Mouse (Mus musculus) liver, embryonic 14.5 days (tissue): Measurements from ENCODE around the gene Zfp109. TPM values are rescaled to one million over a fixed set of nuclear protein-coding genes. Genes with fewer than 3 reads are reported as not detected.

Source experiments
- ATAC-seq: fragments of 200-750 bp; cut with Nextera tagmentation; 2 replicates; pipeline ENCODE4 v1.8.0; 2017; ENCODE audit warnings: moderate number of reproducible peaks, mild to moderate bottlenecking, moderate library complexity; ENCODE audit not compliant: insufficient read depth
- DNase-seq, 3 experiments: peaks; one replicate each; pipeline ENCODE4 v3.0.0-alpha.2; 2012 to 2013; ENCODE audit warnings: low read depth in 3 of 3, low spot score in 3 of 3
- H3K27ac ChIP-seq: fragments of 300-500 bp; sonication (generic); 2 replicates; pipeline ENCODE4 v1.5.1; 2014; ENCODE audit warnings: moderate library complexity, mild to moderate bottlenecking, control low read depth, inconsistent platforms
- H3K27me3 ChIP-seq: fragments of 300-500 bp; sonication (generic); 2 replicates; pipeline ENCODE4 v1.6.1; 2014; ENCODE audit warnings: mild to moderate bottlenecking, low read length, moderate library complexity; ENCODE audit not compliant: control insufficient read depth, insufficient read depth
- H3K36me3 ChIP-seq: fragments of 300-500 bp; sonication (generic); replicated peaks from 2 replicates; pipeline ENCODE4 v1.6.1; 2014; ENCODE audit warnings: low read depth; ENCODE audit not compliant: control insufficient read depth, insufficient read depth
- H3K4me1 ChIP-seq, 2 experiments: fragments of 200-500 bp in 1 of 2; fragments of 300-500 bp in 1 of 2; sonication (generic) in 1 of 2; replicated peaks; 2 replicates each; pipeline ENCODE4 v1.6.1; 2012 to 2014; ENCODE audit warnings: antibody characterized with exemption in 1 of 2, inconsistent platforms in 1 of 2, low read length in 1 of 2; ENCODE audit not compliant: control insufficient read depth in 2 of 2, insufficient read depth in 2 of 2
- H3K4me2 ChIP-seq: fragments of 300-500 bp; sonication (generic); 2 replicates; pipeline ENCODE4 v1.6.1; 2014; ENCODE audit warnings: low read depth, mild to moderate bottlenecking, control low read depth, moderate library complexity
- H3K4me3 ChIP-seq, 2 experiments: fragments of 200-500 bp in 1 of 2; fragments of 300-500 bp in 1 of 2; sonication (generic) in 1 of 2; 2 replicates each; pipeline ENCODE4 v1.5.1; 2012 to 2014; ENCODE audit warnings: low read depth in 2 of 2, low read length in 2 of 2, mild to moderate bottlenecking in 2 of 2, control low read depth in 1 of 2, inconsistent platforms in 1 of 2, moderate library complexity in 1 of 2; ENCODE audit not compliant: insufficient read depth in 1 of 2
- H3K9ac ChIP-seq: fragments of 300-500 bp; sonication (generic); replicated peaks from 2 replicates; pipeline ENCODE4 v1.6.1; 2014; ENCODE audit warnings: mild to moderate bottlenecking, control low read depth, moderate library complexity
- H3K9me3 ChIP-seq: fragments of 300-500 bp; sonication (generic); 2 replicates; pipeline ENCODE4 v1.6.1; 2016; ENCODE audit warnings: low read length, mixed read lengths; ENCODE audit not compliant: control insufficient read depth
- CTCF ChIP-seq: IDR thresholded peaks from 2 replicates; pipeline ENCODE4 v1.5.1; 2016; ENCODE audit warnings: antibody characterized with exemption, low read depth, control low read depth
- WGBS: fragments of 180-500 bp; shearing (Covaris S2); extraction: QIAGEN DNeasy Blood & Tissue Kit; methylation state at CpG from one replicate; pipeline ENCODE4 v1.1.7; 2014; ENCODE audit not compliant: insufficient replicate concordance; 5-methylcytosine and 5-hydroxymethylcytosine counted together
- polyA plus RNA-seq, 2 experiments: library from polyadenylated mRNA; depleted of rRNA in 1 of 2; stranded (reverse) in 1 of 2; unstranded in 1 of 2; fragments of >200 nt; fragmentation: Nextera tagmentation in 1 of 2; extraction: Ambion mirVana in 1 of 2; gene quantifications; 2 replicates each; pipeline versions ENCODE4 v1.2.1 to v1.2.3; 2012 to 2014

Gene Zfp109
- polyA plus RNA-seq, 2 experiments, result 0.65 to 0.97 TPM

DNA sequence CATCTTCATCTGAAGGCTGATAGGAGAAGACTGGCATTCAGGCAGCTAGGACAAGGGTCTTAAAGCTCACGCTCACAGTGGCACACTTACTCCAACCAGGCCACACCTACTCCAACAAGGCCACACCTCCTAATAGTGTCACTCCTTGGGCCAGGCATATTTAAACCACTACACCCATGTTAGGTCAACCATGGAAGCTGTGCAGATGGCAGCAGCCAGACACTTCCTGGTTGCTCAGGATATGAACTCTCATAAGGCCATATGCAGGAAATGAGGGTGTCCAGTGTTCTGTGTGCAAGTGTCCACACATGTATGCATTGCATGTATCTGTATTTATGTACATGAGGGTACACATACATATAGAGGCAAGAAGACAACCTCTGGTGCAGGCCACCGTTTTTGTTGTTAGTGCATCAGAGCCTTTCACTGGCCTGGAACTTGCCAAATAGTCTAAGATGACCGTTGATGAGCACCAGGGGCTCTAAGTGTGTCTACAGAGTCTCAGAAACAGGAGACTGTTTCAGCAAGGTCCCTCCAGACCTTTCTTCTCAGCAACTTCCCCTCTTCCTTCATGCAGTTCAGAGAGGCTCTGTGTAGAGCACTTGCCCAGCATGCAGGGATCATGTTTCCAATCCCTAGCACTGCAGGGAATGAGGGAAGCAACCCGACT is 48.3 kb downstream of the Zfp109 start:
- DNase-seq, result no peak
- H3K27ac ChIP-seq, result no peak overlapping the region
- H3K36me3 ChIP-seq, result no peaks in the 10 kb centered on the region
- H3K27me3 ChIP-seq, result no peaks in the 10 kb centered on the region
- TF ChIP-seq CTCF, result no peak
- 34% methylated on average over 4 of the region's 4 CpGs for WGBS
- H3K4me2 ChIP-seq, result no peak overlapping the region
- ATAC-seq, result no peak
- H3K4me3 ChIP-seq, result no peak overlapping the region
- no peaks in the 10 kb centered on the region; a peak in 1 of 4 replicates for H3K4me1 ChIP-seq
- H3K9me3 ChIP-seq, result no peaks in the 10 kb centered on the region
- H3K9ac ChIP-seq, result no peak overlapping the region

DNA sequence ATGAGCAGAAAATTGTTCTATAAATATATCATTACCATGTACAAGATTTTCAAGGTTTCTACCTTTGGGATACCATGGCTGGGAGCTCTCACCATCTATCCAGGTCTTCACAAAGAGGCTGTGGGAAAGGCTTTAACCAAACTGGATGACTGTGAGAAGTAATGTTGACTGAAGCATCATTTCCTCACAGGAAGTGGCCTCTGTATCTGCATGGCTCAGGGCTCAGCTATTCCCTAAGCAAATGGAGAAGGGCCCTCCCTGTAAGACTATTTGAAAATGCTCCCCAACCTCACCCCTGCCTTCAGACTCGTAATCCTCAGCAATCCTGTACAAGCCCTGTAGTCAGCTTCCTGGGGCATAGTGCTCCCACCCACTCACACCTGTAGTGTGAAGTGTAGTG is 49.7 kb downstream of the Zfp109 start:
- H3K4me3 ChIP-seq, result no peak overlapping the region
- H3K9me3 ChIP-seq, result no peaks in the 10 kb centered on the region
- H3K27ac ChIP-seq, result no peak overlapping the region
- no peak overlapping the region for H3K9ac ChIP-seq
- H3K4me2 ChIP-seq, result no peak overlapping the region
- TF ChIP-seq CTCF, result no peak
- ATAC-seq (no peak), DNase-seq (no peak)
- no peaks in the 10 kb centered on the region for H3K27me3 ChIP-seq
- no peaks in the 10 kb centered on the region for H3K36me3 ChIP-seq
- H3K4me1 ChIP-seq, result no peaks in the 10 kb centered on the region; a peak in 1 of 4 replicates
- WGBS, result 5% methylated on average over 1 of the region's 1 CpGs

Other genes with a start within 250 kb of the Zfp109 start
- gene V1rd19, start 235.9 kb downstream of the Zfp109 start, polyA plus RNA-seq (2012; rRNA removed), result not detected in 2 replicates
- gene V1rd19, start 235.9 kb downstream of the Zfp109 start, polyA plus RNA-seq (2014; fragmentation: Nextera tagmentation; extraction: Ambion mirVana), result not detected in 2 replicates
- not detected in 2 replicates for gene Vmn1r183, start 184.3 kb downstream of the Zfp109 start, polyA plus RNA-seq (2012; rRNA removed)
- not detected in 2 replicates for gene Vmn1r183, start 184.3 kb downstream of the Zfp109 start, polyA plus RNA-seq (2014; fragmentation: Nextera tagmentation; extraction: Ambion mirVana)
- gene Zfp180, start 155.6 kb downstream of the Zfp109 start, polyA plus RNA-seq (2012; rRNA removed), result 7.7 and 9.3 TPM in 2 replicates
- gene Zfp180, start 155.6 kb downstream of the Zfp109 start, polyA plus RNA-seq (2014; fragmentation: Nextera tagmentation; extraction: Ambion mirVana), result 8.6 and 10.2 TPM in 2 replicates
- gene Zfp112, start 125.2 kb downstream of the Zfp109 start, polyA plus RNA-seq (2012; rRNA removed), result 0.28 and 0.36 TPM in 2 replicates
- 0.22 and 0.29 TPM in 2 replicates for gene Zfp112, start 125.2 kb downstream of the Zfp109 start, polyA plus RNA-seq (2014; fragmentation: Nextera tagmentation; extraction: Ambion mirVana)
- gene Zfp235, start 103.4 kb downstream of the Zfp109 start, polyA plus RNA-seq (2012; rRNA removed), result 1.6 and 2.2 TPM in 2 replicates
- 2.9 and 3.8 TPM in 2 replicates for gene Zfp235, start 103.4 kb downstream of the Zfp109 start, polyA plus RNA-seq (2014; fragmentation: Nextera tagmentation; extraction: Ambion mirVana)
- 0.14 and 0.17 TPM in 2 replicates for gene Zfp114, start 62.5 kb downstream of the Zfp109 start, polyA plus RNA-seq (2012; rRNA removed)
- gene Zfp114, start 62.5 kb downstream of the Zfp109 start, polyA plus RNA-seq (2014; fragmentation: Nextera tagmentation; extraction: Ambion mirVana), result 0.24 and 0.56 TPM in 2 replicates
- 0.55 and 0.68 TPM in 2 replicates for gene Zfp111, start 26.1 kb downstream of the Zfp109 start, polyA plus RNA-seq (2012; rRNA removed)
- 1.2 and 1.8 TPM in 2 replicates for gene Zfp111, start 26.1 kb downstream of the Zfp109 start, polyA plus RNA-seq (2014; fragmentation: Nextera tagmentation; extraction: Ambion mirVana)
- 0.21 and 0.26 TPM in 2 replicates for gene Zfp108, start 17.2 kb upstream of the Zfp109 start, polyA plus RNA-seq (2012; rRNA removed)
- gene Zfp108, start 17.2 kb upstream of the Zfp109 start, polyA plus RNA-seq (2014; fragmentation: Nextera tagmentation; extraction: Ambion mirVana), result 0.09 and 0.54 TPM in 2 replicates
- 0.58 and 7.6 TPM in 2 replicates for gene Zfp93, start 32.9 kb upstream of the Zfp109 start, polyA plus RNA-seq (2012; rRNA removed)
- gene Zfp93, start 32.9 kb upstream of the Zfp109 start, polyA plus RNA-seq (2014; fragmentation: Nextera tagmentation; extraction: Ambion mirVana), result 0.75 and 1.3 TPM in 2 replicates
- 2.3 and 2.6 TPM in 2 replicates for gene Zfp61, start 63.7 kb upstream of the Zfp109 start, polyA plus RNA-seq (2012; rRNA removed)
- gene Zfp61, start 63.7 kb upstream of the Zfp109 start, polyA plus RNA-seq (2014; fragmentation: Nextera tagmentation; extraction: Ambion mirVana), result 1.6 and 2.1 TPM in 2 replicates
- 1.5 and 1.8 TPM in 2 replicates for gene Zfp94, start 79.1 kb upstream of the Zfp109 start, polyA plus RNA-seq (2012; rRNA removed)
- 1.4 TPM in 2 replicates for gene Zfp94, start 79.1 kb upstream of the Zfp109 start, polyA plus RNA-seq (2014; fragmentation: Nextera tagmentation; extraction: Ambion mirVana)
- gene Tescl, start 96.4 kb upstream of the Zfp109 start, polyA plus RNA-seq (2012; rRNA removed), result 0.11 TPM in 1 of 2 replicates, not detected in the other
- not detected in 2 replicates for gene Tescl, start 96.4 kb upstream of the Zfp109 start, polyA plus RNA-seq (2014; fragmentation: Nextera tagmentation; extraction: Ambion mirVana)
- gene Lypd5, start 111.6 kb upstream of the Zfp109 start, polyA plus RNA-seq (2012; rRNA removed), result not detected in 2 replicates
- gene Lypd5, start 111.6 kb upstream of the Zfp109 start, polyA plus RNA-seq (2014; fragmentation: Nextera tagmentation; extraction: Ambion mirVana), result not detected in 2 replicates
- 112 and 113 TPM in 2 replicates for gene Kcnn4, start 132.7 kb upstream of the Zfp109 start, polyA plus RNA-seq (2012; rRNA removed)
- gene Kcnn4, start 132.7 kb upstream of the Zfp109 start, polyA plus RNA-seq (2014; fragmentation: Nextera tagmentation; extraction: Ambion mirVana), result 90.2 and 112 TPM in 2 replicates
- 20.6 and 22.2 TPM in 2 replicates for gene Smg9, start 162.1 kb upstream of the Zfp109 start, polyA plus RNA-seq (2012; rRNA removed)
- 11.2 and 11.8 TPM in 2 replicates for gene Smg9, start 162.1 kb upstream of the Zfp109 start, polyA plus RNA-seq (2014; fragmentation: Nextera tagmentation; extraction: Ambion mirVana)
- not detected in 2 replicates for gene Irgc1, start 214.7 kb upstream of the Zfp109 start, polyA plus RNA-seq (2012; rRNA removed)
- gene Irgc1, start 214.7 kb upstream of the Zfp109 start, polyA plus RNA-seq (2014; fragmentation: Nextera tagmentation; extraction: Ambion mirVana), result not detected in 2 replicates
- 1.7 and 2.1 TPM in 2 replicates for gene Plaur, start 224.9 kb upstream of the Zfp109 start, polyA plus RNA-seq (2012; rRNA removed)
- 2.7 and 3.5 TPM in 2 replicates for gene Plaur, start 224.9 kb upstream of the Zfp109 start, polyA plus RNA-seq (2014; fragmentation: Nextera tagmentation; extraction: Ambion mirVana)
- 0.43 and 0.48 TPM in 2 replicates for gene Cadm4, start 244.5 kb upstream of the Zfp109 start, polyA plus RNA-seq (2012; rRNA removed)
- 0.05 TPM in 1 of 2 replicates, not detected in the other for gene Cadm4, start 244.5 kb upstream of the Zfp109 start, polyA plus RNA-seq (2014; fragmentation: Nextera tagmentation; extraction: Ambion mirVana)